Mouse (Mus musculus) MN1 (cell line): Measurements from ENCODE around the gene Wwc2.
"Not testable (repeated sequence)": the region's sequence is repeated elsewhere in the genome, so short reads cannot be mapped to it uniquely, and the experiment has no call there.

Experiments used
- DNase-seq: peaks from one replicate; pipeline ENCODE4 v3.0.0-alpha.2; 2016; ENCODE audit warnings: low spot score

Gene Wwc2

DNA sequence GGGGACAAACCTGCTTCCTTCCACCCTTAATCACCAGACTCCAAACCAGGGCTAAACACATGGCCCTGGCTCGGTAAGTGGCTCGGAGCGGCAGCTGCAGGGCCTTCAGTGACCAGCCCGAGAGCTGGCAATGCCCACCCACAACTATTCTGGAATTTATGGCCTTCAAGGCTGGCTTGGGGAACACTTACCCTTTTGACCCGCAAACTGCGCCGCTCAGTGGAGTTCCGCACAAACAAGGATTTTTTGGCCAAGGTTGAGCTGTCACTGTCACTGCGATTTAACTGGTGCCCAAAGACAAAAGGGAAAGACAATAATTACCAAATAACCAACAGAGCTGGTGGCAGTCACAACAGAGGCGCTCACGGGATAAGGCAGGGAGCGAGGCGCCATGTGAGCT is 144.8 kb downstream of the Wwc2 start:
- DNase-seq, result no peak

DNA sequence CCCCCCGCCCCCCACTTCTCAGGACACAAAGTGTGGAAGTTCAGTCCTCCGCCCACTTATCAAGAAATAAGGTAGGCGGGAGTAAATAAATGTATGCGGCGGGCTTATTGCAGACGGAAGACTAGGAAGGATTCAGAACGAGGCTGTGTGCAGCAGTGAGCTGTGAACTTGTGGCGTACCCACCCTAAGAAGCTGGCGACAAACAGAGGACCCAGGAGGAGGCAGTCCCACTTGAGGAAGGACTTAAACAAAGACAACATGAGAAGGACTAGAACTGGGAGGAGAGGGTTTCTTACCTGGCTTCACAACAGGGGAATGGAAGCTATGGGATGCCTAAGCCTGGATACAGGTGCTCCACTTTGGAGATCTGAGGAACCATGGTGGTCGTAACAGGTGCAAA is 147.1 kb downstream of the Wwc2 start:
- DNase-seq, result no peak

DNA sequence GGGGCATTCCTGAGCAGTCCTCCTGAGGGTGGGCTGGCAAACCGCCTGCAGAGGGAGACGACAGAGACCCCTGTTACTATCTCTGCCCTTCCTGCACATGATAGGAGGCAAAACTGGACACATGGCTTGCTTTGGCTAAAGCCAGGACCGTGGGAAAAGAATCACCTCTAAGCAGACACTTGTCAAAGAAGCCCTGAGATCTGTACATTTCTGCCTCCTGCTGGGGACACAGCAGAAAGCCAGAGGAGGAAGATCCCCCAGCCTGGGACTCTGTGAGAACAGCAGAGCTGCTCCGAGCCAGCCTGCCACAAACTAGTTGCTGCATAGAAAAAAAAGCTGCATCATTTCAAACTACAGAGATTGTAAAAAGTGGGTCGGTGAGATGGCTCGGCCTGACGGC is 147.7 kb downstream of the Wwc2 start:
- peak; percentile 32 for DNase-seq

DNA sequence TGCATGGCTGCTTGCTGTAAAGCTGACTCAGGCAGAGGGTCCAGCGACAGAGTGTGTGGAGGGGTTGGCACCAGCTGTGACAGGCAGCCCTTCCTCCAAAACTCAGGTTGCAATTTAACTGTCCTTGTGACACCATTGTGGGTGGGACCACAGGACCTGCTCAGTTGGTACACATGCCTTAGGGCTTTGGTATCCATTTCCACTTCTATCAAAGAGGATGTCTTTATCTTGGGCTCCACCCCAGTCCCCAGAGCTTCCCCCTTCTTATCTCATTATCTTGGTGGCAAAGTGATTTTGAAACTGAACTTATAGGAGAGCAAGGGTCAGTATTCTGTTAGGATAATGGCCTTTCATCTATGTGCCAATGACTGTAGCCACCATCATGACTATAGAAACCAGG is 156.8 kb downstream of the Wwc2 start:
- no peak for DNase-seq

DNA sequence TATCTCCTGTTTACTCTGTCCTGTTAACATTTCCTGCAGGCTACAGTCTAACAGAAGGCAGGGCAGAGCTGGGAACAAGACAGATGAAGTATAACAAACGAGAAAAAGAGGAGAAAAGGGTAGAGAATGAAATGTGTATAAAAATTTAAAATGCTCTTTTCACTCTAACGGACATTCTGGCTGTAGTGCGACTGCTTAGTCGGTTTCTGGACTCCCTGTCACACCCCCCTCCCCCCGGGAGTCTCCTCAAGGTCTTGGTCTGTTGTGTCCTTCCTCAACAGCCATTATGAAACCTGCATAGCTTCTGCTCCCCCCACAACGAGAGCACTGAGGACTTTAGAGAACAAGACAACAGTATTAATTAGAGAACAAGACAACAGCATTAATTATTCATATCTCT is 158.1 kb downstream of the Wwc2 start:
- DNase-seq, result no peak

DNA sequence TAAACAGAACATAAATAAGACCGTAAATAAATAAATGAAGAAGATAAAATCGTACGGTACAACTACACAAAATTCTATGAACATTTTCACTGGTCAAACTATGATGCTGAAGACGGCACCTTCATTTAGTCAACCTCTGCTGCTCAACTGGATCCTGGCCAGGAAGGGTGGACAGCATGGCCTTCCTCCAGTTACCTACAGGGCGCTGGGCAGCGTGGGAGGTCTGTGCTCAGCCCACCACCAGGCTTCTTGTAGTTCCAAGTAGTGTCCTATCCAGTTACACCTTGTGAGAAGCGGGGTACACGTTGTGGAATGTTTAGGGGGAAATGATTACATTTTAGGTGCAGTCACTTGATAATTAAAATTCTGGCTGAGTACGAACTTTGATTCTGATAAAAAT is 163.8 kb downstream of the Wwc2 start:
- no peak for DNase-seq

DNA sequence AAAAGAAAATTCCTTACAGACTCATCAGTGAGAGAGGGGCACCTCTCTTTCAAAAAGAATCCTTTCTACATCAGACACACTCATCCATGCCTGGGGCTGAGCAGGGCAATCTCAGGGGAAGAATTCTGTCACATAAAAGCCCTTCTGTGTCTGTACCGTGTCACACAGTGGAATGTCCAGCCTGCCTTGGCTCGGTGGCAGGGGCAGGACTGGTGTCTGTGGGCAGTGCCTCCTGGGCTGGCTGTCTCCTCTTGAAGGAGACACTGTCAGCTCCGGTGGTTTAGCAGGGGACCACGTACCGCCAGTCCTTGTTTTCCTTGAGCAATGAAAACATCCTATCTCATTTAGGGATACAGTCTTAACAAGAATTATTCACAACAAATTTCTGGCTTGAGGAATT is 165.1 kb downstream of the Wwc2 start:
- no peak for DNase-seq

DNA sequence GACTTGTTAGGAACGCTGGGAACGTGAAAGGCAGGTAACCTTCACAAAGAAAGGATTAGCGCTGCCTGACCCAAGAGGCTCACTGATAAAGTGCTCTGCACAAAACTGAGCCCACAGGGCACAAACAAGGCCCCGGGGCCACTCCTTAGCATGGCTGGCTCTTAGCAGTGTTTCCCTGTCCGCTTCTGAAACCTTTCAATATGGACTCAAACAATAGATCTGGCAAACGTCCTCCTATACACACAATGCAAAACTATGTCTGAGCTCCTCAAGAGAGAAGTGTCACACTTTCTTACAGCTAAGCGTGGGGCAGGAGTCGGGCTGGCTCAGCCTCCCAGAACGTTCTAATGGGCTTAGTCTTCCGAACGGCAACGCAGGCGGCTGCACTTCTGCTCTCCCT is 166.5 kb downstream of the Wwc2 start, which contains the start of gene Cldn22:
Gene Cldn22 (plus strand): TSS at position 301 of the 400 bp plus-strand sequence.
- no peak for DNase-seq

DNA sequence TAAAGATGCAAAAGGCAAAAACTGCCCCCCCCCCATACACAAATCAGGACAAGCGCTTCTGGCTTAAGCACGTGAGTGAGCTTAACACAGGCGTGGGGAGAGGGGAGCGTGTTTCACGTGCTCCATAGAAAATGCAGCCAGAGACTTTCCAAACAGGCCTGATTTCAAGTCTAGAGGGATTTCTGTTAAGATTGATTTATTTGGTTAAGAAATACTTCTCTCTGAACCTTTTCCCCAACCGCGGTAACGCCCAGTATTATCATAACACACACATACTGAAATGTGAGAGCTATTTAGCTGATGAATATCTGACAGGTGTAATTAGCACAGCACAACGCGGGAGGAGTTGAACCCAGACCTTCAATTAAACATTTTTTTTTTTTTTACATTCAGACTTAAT is 166.9 kb downstream of the Wwc2 start:
- no peak for DNase-seq

DNA sequence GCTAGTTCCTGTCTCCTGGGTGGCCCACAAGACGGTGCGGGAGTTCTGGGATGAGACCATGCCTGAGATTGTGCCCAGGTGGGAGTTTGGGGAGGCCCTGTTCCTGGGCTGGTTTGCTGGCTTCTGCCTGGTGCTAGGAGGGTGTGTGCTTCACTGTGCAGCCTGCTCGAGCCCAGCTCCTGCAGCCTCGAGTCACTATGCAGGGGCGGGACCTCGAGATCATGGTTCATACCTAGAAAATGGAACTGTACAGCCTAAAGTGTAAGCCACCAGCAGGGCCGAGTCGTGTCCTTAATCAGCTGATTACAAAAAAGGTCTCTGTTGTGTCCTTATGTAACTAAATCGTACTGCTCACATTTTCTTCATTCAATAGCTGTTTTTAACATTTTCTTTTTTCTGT is 168.2 kb downstream of the Wwc2 start:
- DNase-seq, result not testable (repeated sequence)

DNA sequence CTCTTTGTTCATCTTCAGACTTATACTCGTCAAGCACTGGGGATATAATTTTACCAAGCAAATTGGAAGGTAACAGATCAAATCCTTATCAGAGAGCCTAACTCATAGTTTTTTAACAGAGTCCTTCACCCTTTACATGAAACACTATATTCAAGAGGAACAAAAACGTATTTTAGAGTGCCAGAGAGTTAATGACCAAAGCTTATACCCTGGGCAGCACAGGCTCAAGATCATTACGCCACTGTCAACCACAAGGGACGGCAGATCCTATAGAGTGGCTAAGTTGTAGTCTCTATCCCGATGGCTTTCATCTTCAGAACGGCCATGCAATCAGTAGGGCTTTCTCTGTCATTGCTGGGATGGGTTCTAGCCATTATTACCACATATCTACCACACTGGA is 168.9 kb downstream of the Wwc2 start, which contains the start of gene Cldn24:
Gene Cldn24 (plus strand): TSS at position 301 of the 400 bp plus-strand sequence.
- no peak for DNase-seq

DNA sequence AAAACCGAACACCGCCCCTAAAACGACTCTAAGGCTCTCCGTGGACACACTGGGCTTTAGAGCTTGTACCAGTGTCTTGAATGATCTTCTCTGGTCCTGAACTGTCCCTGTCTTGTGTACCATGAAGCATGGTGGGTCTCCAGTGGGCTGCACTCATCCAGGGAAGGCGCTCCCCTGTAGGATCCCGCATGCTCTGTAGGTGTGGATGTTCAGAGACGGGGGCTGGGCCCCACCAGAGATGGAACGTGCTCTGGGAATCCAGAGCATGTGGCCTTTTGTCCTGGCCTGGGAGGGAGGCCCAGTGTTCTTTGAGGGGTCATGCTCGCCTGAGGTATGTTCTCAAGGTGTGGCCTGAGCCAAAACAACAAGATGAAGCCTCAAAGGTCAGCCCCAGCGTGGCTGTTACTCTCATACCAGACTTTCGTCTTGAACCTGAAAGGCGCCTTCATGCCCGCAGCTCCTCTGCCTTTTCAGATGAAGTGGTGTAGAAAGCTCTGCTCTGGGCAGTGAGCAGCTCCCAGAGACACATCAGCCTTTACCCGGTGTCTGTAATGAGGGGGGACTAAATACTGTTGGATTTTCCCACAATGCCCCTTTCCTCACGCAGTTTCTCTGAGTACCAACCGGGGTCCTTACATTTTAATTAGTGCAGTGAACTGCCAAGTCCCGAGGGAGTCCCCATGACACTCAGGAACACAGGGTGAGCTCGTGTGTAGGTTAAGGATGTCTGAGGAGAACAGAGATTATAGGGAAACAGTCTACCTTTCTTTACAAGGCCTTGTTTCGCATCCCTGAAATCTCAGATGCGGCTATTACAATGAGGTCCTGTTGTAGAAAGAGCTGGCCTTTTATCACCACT is 169.6 kb downstream of the Wwc2 start:
- no peak for DNase-seq

DNA sequence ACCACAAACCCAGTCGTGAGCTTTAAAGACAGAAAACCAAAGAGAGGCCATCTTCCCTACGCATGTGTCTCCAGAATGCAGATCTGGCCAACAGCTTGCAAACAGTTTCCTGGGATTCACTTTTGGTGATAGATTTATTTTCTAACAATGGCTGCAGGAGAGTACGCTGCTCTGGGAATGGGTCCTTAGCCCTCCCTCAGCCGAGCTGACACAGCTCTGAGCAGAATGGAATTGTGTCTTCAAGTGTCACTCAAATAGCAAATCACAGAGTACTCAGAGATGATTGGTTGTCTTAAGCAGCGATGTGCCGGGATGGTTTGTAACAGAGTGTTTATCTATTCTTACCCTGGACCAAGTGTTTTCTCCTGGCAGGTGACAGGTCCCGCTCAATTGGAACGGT is 171.7 kb downstream of the Wwc2 start:
- DNase-seq, result no peak

DNA sequence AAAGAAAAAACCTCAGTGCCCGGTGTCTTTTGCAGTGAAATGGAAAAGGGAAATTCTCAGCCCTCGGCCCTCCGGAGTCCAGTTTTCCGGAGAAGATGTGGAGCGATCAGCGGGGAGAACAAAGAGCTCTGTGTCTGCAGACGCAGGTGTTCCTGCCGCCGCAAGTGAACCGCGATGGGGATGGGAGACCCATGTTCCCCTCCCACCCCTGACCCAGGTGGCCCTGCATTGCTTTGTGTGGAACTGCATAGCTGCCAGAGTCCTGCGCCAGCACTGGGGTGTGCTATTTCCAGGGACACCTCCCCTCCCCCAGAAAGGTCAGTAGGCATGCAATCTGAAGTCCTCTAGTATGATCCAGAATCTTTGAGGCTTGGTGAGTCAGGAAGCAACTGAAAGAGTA is 179.5 kb downstream of the Wwc2 start:
- DNase-seq, result no peak

DNA sequence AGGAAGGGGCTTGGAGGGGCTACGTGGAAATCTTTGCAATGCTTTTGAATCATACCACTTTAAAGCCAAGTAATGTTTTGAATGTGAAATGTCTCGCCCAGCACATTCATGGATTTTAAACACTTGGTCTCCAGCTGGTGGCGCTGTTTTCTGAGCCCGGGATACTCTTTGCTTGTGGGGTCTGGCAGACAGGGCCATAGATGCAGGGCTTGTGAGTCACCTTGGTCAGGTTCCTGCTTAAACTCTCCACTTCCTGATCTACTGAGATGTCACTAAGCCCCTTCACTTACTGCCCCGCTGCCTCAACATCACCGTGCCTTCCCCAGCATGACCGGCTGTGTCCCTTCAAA is 180.1 kb downstream of the Wwc2 start:
- DNase-seq, result no peak

DNA sequence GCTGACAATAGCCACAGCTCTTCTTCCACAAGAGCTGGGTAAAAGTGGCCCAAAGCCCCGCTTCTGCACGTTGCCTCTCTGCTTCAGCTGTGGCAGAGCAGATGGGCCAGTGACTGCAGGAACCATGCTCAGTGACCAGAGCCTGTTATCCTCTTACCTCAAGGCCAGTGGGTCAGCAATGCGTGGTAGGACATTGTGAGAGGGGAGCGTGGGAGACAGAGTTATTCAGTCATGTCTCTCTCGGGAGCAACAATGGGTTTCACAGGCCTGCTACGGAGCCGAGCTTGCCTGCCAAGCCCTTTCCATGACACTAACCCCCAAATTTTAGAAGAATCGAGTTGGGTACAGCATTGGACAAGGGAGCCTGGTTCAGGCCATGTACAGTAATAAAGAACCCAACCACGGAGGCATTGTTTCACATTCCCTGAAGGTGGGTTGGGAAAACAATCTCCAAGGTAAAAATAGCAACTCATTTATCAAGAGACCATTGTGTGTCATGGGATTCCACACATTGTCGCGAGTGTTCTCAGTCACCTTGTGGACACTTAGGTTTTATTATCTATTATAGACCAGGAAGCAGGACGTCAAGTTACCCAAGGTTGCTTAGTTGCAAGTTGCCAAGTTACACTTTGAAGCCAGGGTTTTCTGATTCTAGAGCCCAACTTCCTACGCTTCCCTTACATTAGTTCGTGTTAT is 180.6 kb downstream of the Wwc2 start:
- no peak for DNase-seq

DNA sequence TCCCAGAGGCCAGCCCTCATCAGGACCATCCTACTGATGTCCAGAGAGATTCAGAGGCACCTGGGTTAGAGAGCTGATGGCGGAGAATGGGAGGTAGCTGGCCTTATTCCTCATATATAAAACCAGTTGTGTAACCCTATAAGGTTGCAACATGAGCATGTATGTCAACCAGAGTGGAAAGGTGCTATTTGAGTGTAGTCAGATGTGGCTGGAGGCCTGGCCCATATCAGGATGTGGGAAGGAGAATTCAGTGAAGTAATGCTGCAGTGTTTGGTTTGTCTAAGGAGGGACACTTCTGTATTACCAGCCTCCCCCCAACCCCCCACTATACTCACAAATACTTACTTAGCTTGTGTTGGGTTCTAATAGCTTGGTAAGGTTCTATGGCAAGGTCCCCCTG is 186.5 kb downstream of the Wwc2 start:
- no peak for DNase-seq

DNA sequence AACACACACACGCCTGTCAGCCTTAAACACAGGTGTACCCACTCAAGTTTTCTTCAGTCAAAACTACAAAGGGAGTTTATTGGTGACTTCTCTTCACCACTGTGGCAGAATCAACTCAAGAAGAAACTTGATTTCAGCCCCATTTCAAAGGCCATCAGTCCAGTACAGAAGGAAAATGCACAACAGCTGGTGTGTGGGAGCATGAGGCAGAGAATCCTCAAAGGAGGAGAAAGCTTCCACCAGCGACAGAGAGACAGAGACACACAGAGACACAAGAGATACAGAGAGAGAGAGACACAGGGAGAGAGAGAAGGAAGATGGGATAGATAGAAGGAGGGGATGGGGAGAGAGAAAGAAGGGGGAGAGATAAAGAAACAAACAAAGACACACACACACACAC is 188.4 kb downstream of the Wwc2 start:
- no peak for DNase-seq

DNA sequence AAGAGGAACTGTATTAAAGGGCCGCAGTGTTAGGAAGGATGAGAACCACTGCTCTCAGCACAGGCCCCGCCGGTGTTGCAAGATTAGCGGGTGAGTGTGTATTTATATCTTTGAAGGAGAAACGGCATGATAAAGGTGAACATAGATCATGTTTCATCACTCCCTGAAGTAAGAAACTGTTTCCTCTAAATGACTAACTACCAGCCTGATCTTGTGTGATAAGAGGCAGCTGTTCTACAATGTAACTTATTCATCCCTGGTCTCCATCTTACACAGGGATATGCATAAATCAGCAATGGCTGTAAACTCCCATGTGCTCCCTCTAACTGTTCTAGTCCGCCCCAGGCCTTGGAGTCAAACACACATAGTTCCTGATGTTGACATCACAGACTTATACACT is 191.3 kb downstream of the Wwc2 start:
- DNase-seq, result no peak

DNA sequence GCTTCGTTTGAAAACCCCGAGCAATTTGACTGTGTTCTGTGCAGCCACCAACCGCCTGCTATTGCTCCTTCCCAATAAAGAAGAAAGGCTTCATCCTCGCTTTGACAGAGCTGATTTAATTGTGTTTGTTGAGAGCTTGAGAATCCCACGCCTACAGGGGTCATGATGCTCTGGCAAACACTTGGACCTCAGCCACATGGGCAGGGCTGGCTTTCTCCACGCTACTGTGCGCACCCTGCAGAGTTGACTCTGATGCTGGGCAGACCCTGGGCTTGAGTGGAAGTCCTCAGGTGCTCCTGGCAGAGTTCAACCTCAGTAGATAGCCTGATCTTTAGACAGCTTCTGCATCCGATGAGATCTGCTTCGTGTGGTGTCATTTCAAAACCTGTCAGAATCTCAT is 198.7 kb downstream of the Wwc2 start:
- DNase-seq, result peak; percentile 70

DNA sequence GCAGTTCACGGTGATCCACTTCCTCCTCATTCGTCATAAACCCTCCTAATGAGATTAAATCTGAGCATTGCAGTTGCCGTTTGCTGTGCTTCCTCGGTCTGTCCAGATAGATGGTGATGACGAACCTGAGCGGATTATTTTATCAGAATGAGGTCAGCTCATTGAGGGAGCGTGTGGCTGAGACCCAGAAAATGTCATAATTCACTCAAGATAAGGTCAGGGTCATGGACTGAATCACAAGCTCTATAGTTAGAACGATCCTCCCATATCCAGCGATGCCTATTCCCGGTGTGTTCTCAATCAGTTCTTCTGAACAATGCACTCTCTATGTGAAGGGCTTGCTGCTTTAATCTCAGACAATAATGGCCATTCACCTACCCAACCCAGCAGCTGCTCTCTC is 203.0 kb downstream of the Wwc2 start:
- DNase-seq, result peak; percentile 66

DNA sequence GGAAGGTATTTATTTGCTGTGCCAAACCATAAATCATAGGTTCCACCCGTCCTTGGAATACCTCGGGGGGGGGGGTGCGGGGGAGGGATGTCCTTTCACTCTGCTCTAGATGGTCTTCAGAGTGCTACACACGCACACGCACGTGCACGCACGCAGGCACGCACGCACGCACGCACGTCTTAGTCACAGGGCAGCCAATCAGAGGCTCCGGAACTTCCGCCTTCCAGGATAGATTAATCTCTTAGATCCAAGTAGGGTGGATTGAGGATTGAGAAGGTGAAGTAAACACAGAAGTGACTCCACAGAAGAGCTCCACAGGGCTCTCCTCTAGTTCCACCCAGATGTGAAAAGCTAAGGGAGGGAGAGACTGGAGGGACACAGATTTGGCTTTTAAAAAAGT is 204.4 kb downstream of the Wwc2 start:
- DNase-seq, result no peak

DNA sequence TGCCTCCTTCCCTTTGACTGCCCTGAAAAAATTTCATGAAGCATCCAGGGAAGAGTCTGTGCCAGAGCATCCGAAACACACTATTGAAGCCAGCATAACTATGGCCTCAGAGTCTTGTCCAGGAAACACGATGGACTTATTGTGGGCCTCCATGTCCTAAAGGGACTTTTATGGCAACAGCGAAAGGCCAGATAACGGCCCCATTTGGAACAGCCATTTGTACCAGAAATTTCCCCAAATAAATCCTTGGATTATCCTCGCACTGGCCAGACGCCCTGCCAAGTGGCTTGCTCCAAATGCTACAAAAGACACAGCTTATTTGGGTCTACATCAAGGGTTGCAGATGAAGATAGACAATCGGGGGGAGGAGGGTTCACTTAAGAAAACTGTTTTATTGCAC is 206.3 kb downstream of the Wwc2 start:
- DNase-seq, result no peak

DNA sequence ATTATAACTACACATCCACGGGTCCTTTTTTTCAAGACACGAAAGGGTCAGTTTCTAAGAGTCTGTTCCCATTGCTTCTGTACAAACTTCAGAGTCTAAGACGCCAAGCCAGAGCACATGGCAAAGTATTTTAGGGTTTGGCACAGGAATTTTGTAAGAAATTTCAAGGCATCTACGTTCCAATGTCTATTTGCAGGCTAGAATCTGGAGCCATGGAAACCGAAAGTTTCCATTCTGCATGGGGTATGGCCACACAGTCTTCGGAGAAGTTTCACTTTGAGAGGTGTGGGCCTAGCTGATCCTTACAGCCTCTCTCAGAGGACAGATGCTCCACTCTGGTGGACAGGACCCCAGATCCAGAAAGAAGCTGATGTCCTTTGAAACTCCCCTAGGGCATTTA is 206.8 kb downstream of the Wwc2 start:
- DNase-seq, result no peak
